Mouse (Mus musculus) liver, embryonic 15.5 days (tissue): ENCODE measurements around the gene Cdk4. TPM values are rescaled to one million over a fixed set of nuclear protein-coding genes. Genes with fewer than 3 reads are reported as not detected.

ENCODE experiments used
- ATAC-seq: fragments of 200-750 bp; cut with Nextera tagmentation; 2 replicates; pipeline ENCODE4 v1.8.0; 2017; ENCODE audit warnings: moderate number of reproducible peaks, mild to moderate bottlenecking, moderate library complexity; ENCODE audit not compliant: insufficient read depth
- H3K27ac ChIP-seq: fragments of 300-500 bp; sonication (generic); replicated peaks from 2 replicates; pipeline ENCODE4 v1.5.1; 2015; ENCODE audit warnings: mild to moderate bottlenecking, inconsistent platforms
- H3K27me3 ChIP-seq: fragments of 300-500 bp; sonication (generic); 2 replicates; pipeline ENCODE4 v1.6.1; 2015; ENCODE audit warnings: mild to moderate bottlenecking, inconsistent platforms
- H3K36me3 ChIP-seq: fragments of 300-500 bp; sonication (generic); replicated peaks from 2 replicates; pipeline ENCODE4 v1.6.1; 2015; ENCODE audit warnings: moderate library complexity, mild to moderate bottlenecking, inconsistent platforms
- H3K4me1 ChIP-seq: fragments of 300-500 bp; sonication (generic); replicated peaks from 2 replicates; pipeline ENCODE4 v1.6.1; 2015; ENCODE audit warnings: inconsistent platforms
- H3K4me2 ChIP-seq: fragments of 300-500 bp; sonication (generic); 2 replicates; pipeline ENCODE4 v1.6.1; 2015; ENCODE audit warnings: moderate library complexity, mild to moderate bottlenecking, inconsistent platforms
- H3K4me3 ChIP-seq: fragments of 300-500 bp; sonication (generic); replicated peaks from 2 replicates; pipeline ENCODE4 v1.5.1; 2015; ENCODE audit warnings: mild to moderate bottlenecking, inconsistent platforms
- H3K9ac ChIP-seq: fragments of 300-500 bp; sonication (generic); 2 replicates; pipeline ENCODE4 v1.6.1; 2015; ENCODE audit warnings: moderate library complexity, mild to moderate bottlenecking, inconsistent platforms
- H3K9me3 ChIP-seq: fragments of 300-500 bp; sonication (generic); replicated peaks from 2 replicates; pipeline ENCODE4 v1.6.1; 2016; ENCODE audit warnings: inconsistent platforms
- WGBS: fragments of 180-500 bp; shearing (Covaris S2); methylation state at CpG from one replicate; pipeline ENCODE4 v1.1.7; 2015; ENCODE audit warnings: mixed read lengths; ENCODE audit not compliant: insufficient replicate concordance; 5-methylcytosine and 5-hydroxymethylcytosine counted together
- polyA plus RNA-seq: library from polyadenylated mRNA; unstranded; fragments of >200 nt; fragmentation: Nextera tagmentation; extraction: Ambion mirVana; gene quantifications from 2 replicates; pipeline ENCODE4 v1.2.1, GENCODE M21; 2015

Gene Cdk4
- polyA plus RNA-seq = 338 and 361 TPM in 2 replicates

GRCm38 (mm10) chr10:127063239-127063872 lies at the start of gene Cdk4:
Gene Cdk4, plus strand, starts transcription at chr10:127063534.
- Histone ChIP-seq H3K27me3 (peaks cover 44% of the 10 kb centered on the region), H3K27ac (peak within 1 kb of the TSS; percentile 73), H3K9me3 (no peaks in the 10 kb centered on the region), H3K9ac (peak within 1 kb of the TSS; percentile 73), H3K4me1 (peaks cover 79% of the 10 kb centered on the region), H3K36me3 (peaks cover 37% of the 10 kb centered on the region), H3K4me3 (peak within 1 kb of the TSS; percentile 71), H3K4me2 (peak within 1 kb of the TSS; percentile 94)
- WGBS = under 1% methylated on average over 46 of the region's 46 CpGs
- peak; percentile 86 for ATAC-seq

DNA sequence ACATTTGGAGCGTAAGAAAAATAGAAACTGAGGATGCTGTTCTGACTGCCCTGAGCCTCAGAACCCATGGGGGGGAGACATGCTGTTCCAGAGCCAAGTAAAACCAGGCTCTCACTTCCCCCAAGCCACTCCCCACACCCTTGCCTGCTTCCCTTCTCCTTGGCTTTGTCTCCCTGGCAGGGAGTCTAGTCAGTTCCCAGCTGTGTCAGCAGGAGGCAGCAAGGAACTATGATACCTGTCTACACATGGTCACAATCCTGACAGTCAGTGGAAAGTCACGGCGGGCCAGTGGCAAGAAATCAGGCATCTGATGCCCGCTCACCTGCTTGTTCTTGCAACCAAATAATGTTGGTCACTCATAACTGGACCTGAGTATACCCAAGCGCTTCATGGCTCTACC lies 46.8 kb upstream of the Cdk4 start:
- Histone ChIP-seq H3K9me3 (no peaks in the 10 kb centered on the region), H3K36me3 (no peaks in the 10 kb centered on the region), H3K27ac (no peak overlapping the region), H3K9ac (no peak overlapping the region), H3K4me2 (no peak overlapping the region), H3K4me1 (no peaks in the 10 kb centered on the region), H3K4me3 (no peak overlapping the region), H3K27me3 (no peaks in the 10 kb centered on the region)
- no peak for ATAC-seq
- 42% methylated on average over 5 of the region's 5 CpGs for WGBS

DNA sequence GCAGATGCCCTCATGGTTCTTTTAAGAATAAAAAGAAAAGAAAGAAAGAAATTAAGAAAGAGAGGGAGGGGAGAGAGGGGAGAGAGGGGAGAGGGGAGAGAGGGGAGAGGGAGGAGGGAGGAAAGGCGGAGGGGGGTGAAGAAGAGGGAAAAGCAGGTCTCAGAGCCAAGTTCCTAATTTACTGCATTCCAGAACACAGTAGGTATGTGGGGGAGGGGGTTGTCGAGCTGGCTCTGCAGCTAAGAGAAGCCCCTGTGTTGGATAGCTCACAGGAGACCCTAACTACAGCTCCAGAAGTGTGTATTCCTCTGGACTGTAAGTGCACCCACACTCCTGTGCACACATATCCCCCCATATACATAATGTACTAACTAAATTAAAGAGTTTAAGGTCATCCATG lies 46.3 kb upstream of the Cdk4 start:
- H3K9ac ChIP-seq = no peak overlapping the region
- 19% methylated on average over 2 of the region's 2 CpGs for WGBS
- H3K27me3 ChIP-seq = no peaks in the 10 kb centered on the region
- H3K9me3 ChIP-seq = no peaks in the 10 kb centered on the region
- no peaks in the 10 kb centered on the region for H3K36me3 ChIP-seq
- no peak for ATAC-seq
- no peaks in the 10 kb centered on the region for H3K4me1 ChIP-seq
- H3K27ac ChIP-seq = no peak overlapping the region
- no peak overlapping the region for H3K4me3 ChIP-seq
- no peak overlapping the region for H3K4me2 ChIP-seq

- Histone ChIP-seq H3K4me3 (no peak overlapping the region), H3K9ac (no peak overlapping the region), H3K27ac (no peak overlapping the region), H3K36me3 (peaks cover 9% of the 10 kb centered on the region; the same call in 1 of the 2 replicates), H3K27me3 (no peaks in the 10 kb centered on the region), H3K9me3 (no peaks in the 10 kb centered on the region), H3K4me2 (no peak overlapping the region), H3K4me1 (no peaks in the 10 kb centered on the region)
- WGBS = 69% methylated on average over 16 of the region's 16 CpGs
- ATAC-seq = no peak
Observed at GRCm38 (mm10) chr10:127018422-127018821, 44.9 kb upstream of the Cdk4 start.

GRCm38 (mm10) chr10:127030336-127031296 lies 32.7 kb upstream of the Cdk4 start, which contains the start of gene Tsfm:
Gene Tsfm, minus strand, starts transcription at chr10:127030840.
- 5% methylated on average over 56 of the region's 56 CpGs for WGBS
- H3K27me3 ChIP-seq = peaks cover 5% of the 10 kb centered on the region; the same call in 1 of the 2 replicates
- peak; percentile 86 for ATAC-seq
- peak within 1 kb of the TSS; percentile 62; the same call in 1 of the 2 replicates for H3K27ac ChIP-seq
- H3K9ac ChIP-seq = peak within 1 kb of the TSS; percentile 76
- peaks cover 12% of the 10 kb centered on the region for H3K4me1 ChIP-seq
- no peaks in the 10 kb centered on the region for H3K9me3 ChIP-seq
- H3K4me3 ChIP-seq = peak within 1 kb of the TSS; percentile 86
- peaks cover 33% of the 10 kb centered on the region for H3K36me3 ChIP-seq
- peak within 1 kb of the TSS; percentile 97 for H3K4me2 ChIP-seq

DNA sequence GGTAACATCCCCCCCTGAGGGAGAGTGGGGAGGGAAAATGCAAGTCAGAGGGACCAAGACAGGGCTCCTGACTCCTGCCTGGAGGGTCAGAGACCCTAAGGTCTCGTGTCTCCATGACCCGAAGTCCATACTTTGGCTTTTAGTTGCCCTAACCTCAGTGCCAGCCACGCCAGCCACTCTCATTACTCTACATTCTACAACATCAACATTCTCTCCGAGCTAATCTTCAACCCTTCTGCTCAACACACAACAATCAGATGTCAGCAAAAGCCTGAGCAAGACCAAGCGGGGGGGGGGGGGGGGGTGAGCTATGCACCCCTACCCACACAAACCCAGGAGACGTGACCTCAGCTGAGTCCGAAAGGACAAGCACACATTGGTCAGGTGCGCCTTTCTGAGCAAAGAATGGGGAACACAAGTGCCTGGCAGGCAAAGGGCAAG lies 30.0 kb upstream of the Cdk4 start:
- H3K27ac ChIP-seq = no peak overlapping the region
- no peak overlapping the region for H3K4me3 ChIP-seq
- peaks cover 24% of the 10 kb centered on the region; the same call in 1 of the 2 replicates for H3K27me3 ChIP-seq
- no peaks in the 10 kb centered on the region for H3K9me3 ChIP-seq
- H3K36me3 ChIP-seq = peaks cover 6% of the 10 kb centered on the region
- WGBS = 65% methylated on average over 8 of the region's 8 CpGs
- no peak for ATAC-seq
- H3K4me1 ChIP-seq = peaks cover 12% of the 10 kb centered on the region
- H3K4me2 ChIP-seq = no peak overlapping the region
- no peak overlapping the region for H3K9ac ChIP-seq

DNA sequence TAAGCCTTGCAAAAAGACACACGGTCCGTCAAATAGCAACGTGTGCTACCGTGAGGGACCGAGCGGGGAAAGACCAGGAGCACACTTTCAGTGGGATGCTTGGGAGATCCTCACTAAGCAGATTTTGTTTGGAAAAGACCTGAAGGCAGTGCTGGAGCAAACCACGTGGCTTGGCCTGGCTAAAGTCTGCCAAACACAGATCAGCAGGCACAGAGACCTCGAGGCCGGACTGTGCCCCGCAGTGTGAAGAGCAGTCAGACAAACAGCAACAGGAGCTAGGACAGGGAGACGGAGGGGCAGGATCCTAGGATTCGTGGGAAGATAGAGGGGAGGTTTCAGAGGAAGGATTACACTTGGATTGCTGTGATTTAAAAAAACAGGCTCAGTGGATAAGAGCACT lies 27.1 kb upstream of the Cdk4 start:
- WGBS = 67% methylated on average over 12 of the region's 12 CpGs
- Histone ChIP-seq H3K4me1 (peaks cover 5% of the 10 kb centered on the region), H3K27me3 (peaks cover 53% of the 10 kb centered on the region), H3K9me3 (no peaks in the 10 kb centered on the region), H3K9ac (no peak overlapping the region), H3K27ac (no peak overlapping the region), H3K4me3 (no peak overlapping the region), H3K36me3 (no peaks in the 10 kb centered on the region), H3K4me2 (no peak overlapping the region)
- no peak for ATAC-seq

- Histone ChIP-seq H3K36me3 (no peaks in the 10 kb centered on the region), H3K4me1 (peaks cover 19% of the 10 kb centered on the region), H3K27ac (no peak overlapping the region), H3K4me3 (no peak overlapping the region), H3K9ac (no peak overlapping the region), H3K9me3 (no peaks in the 10 kb centered on the region), H3K27me3 (peaks cover 60% of the 10 kb centered on the region), H3K4me2 (no peak overlapping the region)
- 63% methylated on average over 12 of the region's 12 CpGs for WGBS
- no peak for ATAC-seq
Observed at GRCm38 (mm10) chr10:127037641-127038040, 25.7 kb upstream of the Cdk4 start.

- peaks cover 24% of the 10 kb centered on the region for H3K4me1 ChIP-seq
- H3K36me3 ChIP-seq = 0 out of 2 replicates have a peak, but pooled peaks cover 4% of the 10 kb centered on the region
- 3% methylated on average over 20 of the region's 20 CpGs for WGBS
- peaks cover 55% of the 10 kb centered on the region for H3K27me3 ChIP-seq
- H3K4me2 ChIP-seq = peak overlapping the region; percentile 93
- peak overlapping the region; percentile 75 for H3K4me3 ChIP-seq
- H3K9ac ChIP-seq = peak overlapping the region; percentile 54
- no peaks in the 10 kb centered on the region for H3K9me3 ChIP-seq
- ATAC-seq = no peak
- H3K27ac ChIP-seq = no peak overlapping the region
Observed at GRCm38 (mm10) chr10:127040569-127041214, 22.6 kb upstream of the Cdk4 start.

- Histone ChIP-seq H3K27me3 (peaks cover 54% of the 10 kb centered on the region), H3K9ac (peak within 1 kb of the TSS; percentile 54), H3K36me3 (0 out of 2 replicates have a peak, but pooled peaks cover 4% of the 10 kb centered on the region), H3K4me2 (peak within 1 kb of the TSS; percentile 93), H3K4me3 (peak within 1 kb of the TSS; percentile 75), H3K4me1 (peaks cover 24% of the 10 kb centered on the region), H3K9me3 (no peaks in the 10 kb centered on the region), H3K27ac (no peak within 1 kb of the TSS; the same call in 1 of the 2 replicates)
- peak; percentile 40 for ATAC-seq
- WGBS = under 1% methylated on average over 28 of the region's 28 CpGs
Observed at GRCm38 (mm10) chr10:127041274-127041766, 22.0 kb upstream of the Cdk4 start, which contains the start of the genes Mettl1 and Eef1akmt3. Gene Mettl1, plus strand, starts transcription at chr10:127041414. Gene Eef1akmt3, minus strand, starts transcription at chr10:127041513.
